Mouse (Mus musculus) liver, embryonic 12.5 days (tissue): ENCODE data around the gene Rcc2. TPM values are rescaled to one million over a fixed set of nuclear protein-coding genes. Genes with fewer than 3 reads are reported as not detected.

Experiments used
- ATAC-seq: fragments of 200-750 bp; cut with Nextera tagmentation; 2 replicates; pipeline ENCODE4 v1.8.0; 2017; ENCODE audit warnings: moderate number of reproducible peaks, mild to moderate bottlenecking, moderate library complexity
- H3K27ac ChIP-seq: fragments of 300-500 bp; sonication (generic); 2 replicates; pipeline ENCODE4 v1.5.1; 2016; ENCODE audit warnings: mild to moderate bottlenecking
- H3K27me3 ChIP-seq: fragments of 300-500 bp; sonication (generic); replicated peaks from 2 replicates; pipeline ENCODE4 v1.6.1; 2016; ENCODE audit warnings: mild to moderate bottlenecking, moderate library complexity
- H3K36me3 ChIP-seq: fragments of 300-500 bp; sonication (generic); 2 replicates; pipeline ENCODE4 v1.6.1; 2016; ENCODE audit warnings: mild to moderate bottlenecking, moderate library complexity
- H3K4me1 ChIP-seq: fragments of 300-500 bp; sonication (generic); 2 replicates; pipeline ENCODE4 v1.6.1; 2016
- H3K4me2 ChIP-seq: fragments of 300-500 bp; sonication (generic); 2 replicates; pipeline ENCODE4 v1.6.1; 2016; ENCODE audit warnings: mild to moderate bottlenecking, moderate library complexity
- H3K4me3 ChIP-seq: fragments of 300-500 bp; sonication (generic); 2 replicates; pipeline ENCODE4 v1.5.1; 2016; ENCODE audit warnings: mild to moderate bottlenecking, moderate library complexity
- H3K9ac ChIP-seq: fragments of 300-500 bp; sonication (generic); 2 replicates; pipeline ENCODE4 v1.6.1; 2016; ENCODE audit warnings: mild to moderate bottlenecking, moderate library complexity
- H3K9me3 ChIP-seq: fragments of 300-500 bp; sonication (generic); replicated peaks from 2 replicates; pipeline ENCODE4 v1.6.1; 2016; ENCODE audit warnings: mild to moderate bottlenecking, moderate library complexity
- WGBS: fragments of 180-500 bp; shearing (Covaris S2); methylation state at CpG from one replicate; pipeline ENCODE4 v1.1.7; 2016; ENCODE audit not compliant: insufficient replicate concordance; 5-methylcytosine and 5-hydroxymethylcytosine counted together
- polyA plus RNA-seq: library from polyadenylated mRNA; unstranded; fragments of >200 nt; fragmentation: Nextera tagmentation; extraction: Ambion mirVana; gene quantifications from 2 replicates; pipeline ENCODE4 v1.2.1, GENCODE M21; 2016

The Rcc2 gene
- polyA plus RNA-seq, result 100 and 102 TPM in 2 replicates

- ATAC-seq, result no peak
- Histone ChIP-seq H3K9ac (peak within 1 kb of the TSS; percentile 94), H3K27ac (peak within 1 kb of the TSS; percentile 99), H3K4me2 (peak within 1 kb of the TSS; percentile 80), H3K4me3 (peak within 1 kb of the TSS; percentile 92), H3K27me3 (no peaks in the 10 kb centered on the region), H3K36me3 (peaks cover 21% of the 10 kb centered on the region), H3K4me1 (peaks cover 69% of the 10 kb centered on the region), H3K9me3 (no peaks in the 10 kb centered on the region)
- 5% methylated on average over 20 of the region's 20 CpGs for WGBS
These were observed at the start of gene Rcc2 for GRCm38 (mm10) chr4:140700269-140701018. Gene Rcc2 (plus strand): TSS chr4:140700541.

- Histone ChIP-seq H3K4me2 (no peak overlapping the region), H3K36me3 (no peaks in the 10 kb centered on the region), H3K27ac (no peak overlapping the region), H3K27me3 (peaks cover 54% of the 10 kb centered on the region), H3K9ac (no peak overlapping the region), H3K4me3 (no peak overlapping the region), H3K9me3 (no peaks in the 10 kb centered on the region), H3K4me1 (peaks cover 17% of the 10 kb centered on the region; the same call in 1 of the 2 replicates)
- WGBS, result 30% methylated on average over 14 of the region's 14 CpGs
- no peak for ATAC-seq
These were observed 46.3 kb upstream of the Rcc2 start for GRCm38 (mm10) chr4:140653835-140654583.

DNA sequence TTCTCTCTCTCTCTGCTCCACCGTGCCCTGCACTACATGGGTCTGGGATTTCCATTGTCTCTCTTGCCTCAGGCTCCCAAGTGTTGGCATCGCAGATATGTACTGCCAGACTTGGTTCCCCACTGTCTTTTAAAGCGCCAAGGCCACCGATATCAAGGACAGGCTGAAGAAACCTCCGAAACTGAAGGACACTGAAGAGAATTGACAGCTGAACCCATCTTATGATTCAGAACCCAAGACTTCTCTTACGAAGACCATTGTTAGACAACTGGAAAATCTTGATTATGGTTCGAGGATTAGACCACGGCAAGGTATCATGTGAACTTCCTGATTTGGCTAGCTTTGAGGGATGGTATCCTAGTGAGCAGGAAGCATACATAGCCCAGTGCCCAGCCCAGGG lies 45.5 kb upstream of the Rcc2 start:
- H3K36me3 ChIP-seq, result no peaks in the 10 kb centered on the region
- 49% methylated on average over 8 of the region's 8 CpGs for WGBS
- H3K9ac ChIP-seq, result no peak overlapping the region
- H3K27me3 ChIP-seq, result peaks cover 46% of the 10 kb centered on the region
- no peak overlapping the region for H3K4me3 ChIP-seq
- no peak overlapping the region for H3K27ac ChIP-seq
- H3K4me2 ChIP-seq, result no peak overlapping the region
- H3K4me1 ChIP-seq, result peaks cover 14% of the 10 kb centered on the region; the same call in 1 of the 2 replicates
- no peak for ATAC-seq
- H3K9me3 ChIP-seq, result no peaks in the 10 kb centered on the region

GRCm38 (mm10) chr4:140656529-140656928 lies 43.8 kb upstream of the Rcc2 start:
- no peak for ATAC-seq
- Histone ChIP-seq H3K4me1 (peaks cover 14% of the 10 kb centered on the region; the same call in 1 of the 2 replicates), H3K9ac (no peak overlapping the region), H3K9me3 (no peaks in the 10 kb centered on the region), H3K27me3 (peaks cover 33% of the 10 kb centered on the region), H3K4me3 (no peak overlapping the region), H3K4me2 (no peak overlapping the region), H3K36me3 (no peaks in the 10 kb centered on the region), H3K27ac (no peak overlapping the region)
- 66% methylated on average over 8 of the region's 8 CpGs for WGBS

DNA sequence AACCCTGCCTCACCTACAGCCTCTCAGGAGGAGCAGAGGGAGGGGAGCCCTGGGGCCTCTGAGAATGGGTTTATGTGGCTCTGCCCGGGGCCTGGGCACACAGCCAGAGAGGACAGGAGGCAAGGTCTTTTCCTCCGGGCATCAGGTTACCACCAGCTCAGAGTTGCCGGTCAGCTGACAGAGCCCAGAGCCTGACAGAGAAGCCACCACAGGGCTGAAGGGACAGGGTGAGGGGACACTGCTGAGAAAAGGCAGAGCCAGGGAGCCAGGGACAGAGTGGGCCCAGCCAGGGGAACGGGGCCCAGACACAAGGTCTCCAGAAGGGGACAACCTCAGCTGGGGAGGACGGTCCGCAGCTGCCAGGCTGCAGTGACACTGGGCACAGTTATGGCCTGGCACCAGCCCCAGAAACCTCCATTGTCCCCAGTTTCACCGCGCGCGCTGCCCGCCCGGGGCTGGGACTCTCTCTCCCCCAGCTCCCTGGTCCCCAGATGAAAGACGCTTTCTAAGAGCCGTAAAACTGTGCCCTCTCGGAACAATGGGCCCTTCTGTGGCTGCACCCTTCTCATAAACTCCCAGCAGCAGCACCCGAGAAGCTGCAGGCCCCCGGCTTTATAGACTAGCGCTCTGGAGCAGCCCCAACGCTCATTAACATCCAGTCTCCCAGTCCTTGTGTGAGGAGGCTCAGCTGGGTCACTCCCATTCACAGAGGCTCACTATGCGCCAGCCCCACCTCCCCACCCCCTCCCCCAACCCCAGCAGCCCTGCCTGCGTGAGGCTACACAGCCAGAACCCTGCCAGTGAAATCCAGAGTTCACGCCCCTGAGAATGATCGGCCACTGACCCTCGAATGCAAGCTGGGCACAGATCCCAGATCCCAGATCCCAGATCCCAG lies 42.4 kb upstream of the Rcc2 start:
- Histone ChIP-seq H3K4me3 (no peak overlapping the region), H3K4me2 (peak overlapping the region; percentile 22), H3K27ac (no peak overlapping the region), H3K9me3 (no peaks in the 10 kb centered on the region), H3K27me3 (peaks cover 40% of the 10 kb centered on the region), H3K9ac (no peak overlapping the region), H3K36me3 (no peaks in the 10 kb centered on the region), H3K4me1 (peaks cover 25% of the 10 kb centered on the region)
- WGBS, result 37% methylated on average over 24 of the region's 24 CpGs
- ATAC-seq, result no peak; the same call in 1 of the 2 replicates

DNA sequence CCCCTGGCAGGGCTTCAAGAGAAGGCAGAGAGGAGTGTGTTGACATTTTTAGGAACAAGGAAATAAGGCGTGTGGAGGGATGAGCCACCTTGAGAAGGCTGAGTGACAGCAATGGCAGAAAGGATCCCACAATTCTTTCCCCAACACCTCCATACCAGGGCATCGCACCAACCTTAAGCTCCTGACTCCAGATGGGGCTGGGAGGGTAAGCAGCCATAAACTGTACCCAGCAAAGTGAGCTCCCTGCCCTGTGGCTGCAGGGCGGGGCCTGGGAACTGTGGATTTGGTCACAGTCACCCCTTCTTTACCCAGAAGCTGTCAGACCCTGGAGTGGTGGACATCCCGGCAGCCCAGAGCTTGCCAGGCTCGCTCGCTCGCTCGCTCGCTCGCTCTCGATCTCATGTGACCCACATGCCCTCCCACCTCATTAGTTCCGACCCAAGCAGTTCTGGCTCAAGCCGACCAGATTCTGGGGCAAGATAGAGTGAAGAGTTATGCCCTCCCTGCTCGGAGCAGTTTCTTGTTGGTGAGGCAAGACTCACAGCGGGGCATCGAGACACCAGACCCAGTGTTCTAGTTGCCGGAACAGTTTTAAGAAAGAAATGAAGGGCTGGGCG lies 38.8 kb upstream of the Rcc2 start:
- Histone ChIP-seq H3K4me1 (peaks cover 32% of the 10 kb centered on the region), H3K27ac (no peak overlapping the region), H3K36me3 (no peaks in the 10 kb centered on the region), H3K4me3 (no peak overlapping the region), H3K27me3 (peaks cover 25% of the 10 kb centered on the region), H3K9me3 (no peaks in the 10 kb centered on the region), H3K4me2 (no peak overlapping the region), H3K9ac (no peak overlapping the region)
- ATAC-seq, result no peak
- WGBS, result 49% methylated on average over 18 of the region's 18 CpGs

GRCm38 (mm10) chr4:140662453-140662852 lies 37.9 kb upstream of the Rcc2 start:
- no peak overlapping the region for H3K4me3 ChIP-seq
- no peaks in the 10 kb centered on the region for H3K9me3 ChIP-seq
- H3K27ac ChIP-seq, result no peak overlapping the region
- peaks cover 28% of the 10 kb centered on the region for H3K4me1 ChIP-seq
- WGBS, result 14% methylated on average over 7 of the region's 7 CpGs
- no peak overlapping the region for H3K9ac ChIP-seq
- H3K36me3 ChIP-seq, result no peaks in the 10 kb centered on the region
- no peak for ATAC-seq
- peaks cover 25% of the 10 kb centered on the region for H3K27me3 ChIP-seq
- no peak overlapping the region for H3K4me2 ChIP-seq

DNA sequence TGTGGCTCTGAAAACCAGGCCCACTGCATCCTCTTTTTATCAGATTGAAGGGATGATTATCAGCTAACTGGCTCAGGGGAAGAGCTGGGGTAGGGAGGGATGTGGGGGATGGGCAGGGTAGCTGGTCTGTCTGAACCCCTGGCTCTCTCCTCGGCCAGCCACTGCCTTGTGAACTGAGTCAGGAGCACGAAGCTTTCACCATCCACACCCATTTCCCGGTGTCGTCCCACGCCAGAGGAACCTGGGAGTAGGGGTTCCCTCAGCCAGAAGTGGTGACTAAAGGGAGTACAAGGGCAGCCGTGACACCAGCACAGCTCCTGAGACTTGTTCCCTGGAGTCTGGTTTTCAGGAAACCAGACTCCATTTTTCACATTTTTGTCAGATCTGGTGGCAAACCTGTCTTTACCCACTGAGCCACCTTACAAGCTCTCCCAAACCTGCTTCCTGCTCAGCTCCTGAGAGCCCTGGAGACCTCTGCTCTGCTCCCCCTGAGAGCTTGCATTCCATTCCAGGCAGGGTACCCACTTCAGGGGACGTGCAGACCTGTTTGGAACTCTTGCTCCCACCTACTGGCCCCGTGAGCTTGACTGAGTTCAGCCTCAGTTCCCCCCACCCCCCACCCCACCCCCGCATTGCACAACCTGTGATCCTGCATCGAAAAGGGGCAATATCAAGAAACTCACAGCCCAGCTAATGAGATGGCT lies 37.3 kb upstream of the Rcc2 start:
- Histone ChIP-seq H3K9ac (no peak overlapping the region), H3K4me2 (no peak overlapping the region), H3K4me3 (no peak overlapping the region), H3K4me1 (peaks cover 22% of the 10 kb centered on the region), H3K27ac (no peak overlapping the region), H3K9me3 (no peaks in the 10 kb centered on the region), H3K27me3 (peaks cover 21% of the 10 kb centered on the region), H3K36me3 (no peaks in the 10 kb centered on the region)
- 20% methylated on average over 10 of the region's 10 CpGs for WGBS
- ATAC-seq, result no peak

DNA sequence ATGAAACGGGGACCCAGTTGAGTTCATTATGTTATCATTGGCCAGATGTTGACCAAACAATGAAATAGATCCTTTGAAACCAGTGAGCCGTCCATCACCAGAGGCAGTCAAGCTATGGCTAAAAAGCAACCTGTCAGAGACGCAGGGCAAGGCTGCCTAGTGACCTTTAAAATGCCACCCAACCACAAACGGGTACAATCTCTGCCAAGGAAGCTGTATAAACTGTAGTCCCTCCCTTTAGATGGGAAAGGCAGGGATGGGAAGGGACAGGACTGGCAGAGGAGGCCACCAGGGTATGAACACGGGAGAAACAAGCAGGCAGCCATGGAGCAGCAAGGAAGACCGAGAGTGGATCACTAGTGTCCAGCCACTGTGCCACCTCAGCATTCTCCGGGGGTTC lies 35.3 kb upstream of the Rcc2 start:
- H3K36me3 ChIP-seq, result no peaks in the 10 kb centered on the region

GRCm38 (mm10) chr4:140665760-140666159 lies 34.6 kb upstream of the Rcc2 start, which contains the start of gene Arhgef10l:
Gene Arhgef10l (minus strand): TSS chr4:140666012.
- WGBS, result 56% methylated on average over 11 of the region's 11 CpGs
- Histone ChIP-seq H3K9me3 (no peaks in the 10 kb centered on the region), H3K27me3 (peaks cover 14% of the 10 kb centered on the region), H3K9ac (no peak within 1 kb of the TSS), H3K27ac (no peak within 1 kb of the TSS), H3K36me3 (no peaks in the 10 kb centered on the region), H3K4me2 (no peak within 1 kb of the TSS), H3K4me3 (no peak within 1 kb of the TSS), H3K4me1 (peaks cover 18% of the 10 kb centered on the region; the same call in 1 of the 2 replicates)
- no peak for ATAC-seq

More for the DNA sequence above, 35.3 kb upstream of the Rcc2 start:
- Histone ChIP-seq H3K9me3 (no peaks in the 10 kb centered on the region), H3K27ac (no peak overlapping the region), H3K4me1 (peaks cover 18% of the 10 kb centered on the region; the same call in 1 of the 2 replicates), H3K27me3 (peaks cover 14% of the 10 kb centered on the region), H3K9ac (no peak overlapping the region), H3K4me3 (no peak overlapping the region), H3K4me2 (no peak overlapping the region)
- WGBS, result 68% methylated on average over 7 of the region's 7 CpGs
- no peak for ATAC-seq

- Histone ChIP-seq H3K9ac (no peak overlapping the region), H3K36me3 (no peaks in the 10 kb centered on the region), H3K9me3 (no peaks in the 10 kb centered on the region), H3K27ac (no peak overlapping the region), H3K4me2 (no peak overlapping the region), H3K4me3 (no peak overlapping the region), H3K4me1 (peaks cover 8% of the 10 kb centered on the region; the same call in 1 of the 2 replicates), H3K27me3 (no peaks in the 10 kb centered on the region)
- 75% methylated on average over 8 of the region's 8 CpGs for WGBS
- no peak for ATAC-seq
These were observed 32.5 kb upstream of the Rcc2 start for GRCm38 (mm10) chr4:140667802-140668201.
